Mouse (Mus musculus) lung, adult 2 months (tissue): ENCODE data around the gene Stk40.

Experiments used
- CTCF ChIP-seq: fragments of 200-500 bp; IDR thresholded peaks from 2 replicates; pipeline ENCODE4 v1.5.1; 2011; ENCODE audit warnings: mild to moderate bottlenecking, low read length, control low read depth; ENCODE audit not compliant: insufficient read depth
- POLR2A ChIP-seq: fragments of 200-500 bp; IDR thresholded peaks from 2 replicates; pipeline ENCODE4 v1.6.1; 2011; ENCODE audit warnings: low read depth, mild to moderate bottlenecking, control low read depth, low read length, borderline replicate concordance; ENCODE audit errors: extremely low read depth

GRCm38 (mm10) chr4:126150949-126151320 lies 47.2 kb downstream of the Stk40 start:
- TF ChIP-seq POLR2A (no peak), CTCF (no peak)
